Mouse (Mus musculus) left cerebral cortex, postnatal 14 days (tissue): ENCODE data around the gene Ccer2. TPM values are rescaled to one million over a fixed set of nuclear protein-coding genes. Genes with fewer than 3 reads are reported as not detected.

Experiments
- DNase-seq, 2 experiments: peaks; one replicate each; pipeline ENCODE4 v3.0.0; 2021 to 2022; ENCODE audit warnings: low spot score in 2 of 2, mixed read lengths in 1 of 2
- intact Hi-C: fragments of 180-260 bp; cut with DNase I; formaldehyde crosslinking; loops from one replicate; pipeline ENCODE4 v1.15.1; 2025
- long read RNA-seq, 2 experiments: library from polyadenylated mRNA; stranded (forward); transcript quantifications; one replicate each; pipeline ENCODE4 v2.0.0; 2021
- total RNA-seq, 2 experiments: library from RNA; stranded (reverse); gene quantifications; 2 replicates each; pipeline ENCODE4 v1.2.3; 2021

The Ccer2 gene
- 1 to 10 TPM; 1.3 TPM for total RNA-seq
- long read RNA-seq, experiment 1, partial matches to known transcripts: 1 of 2 reads
- long read RNA-seq, experiment 1, other reads (novel, unspliced or antisense): 1 of 2 reads
- long read RNA-seq, experiment 2, partial matches to known transcripts: 0 of 1 reads
- long read RNA-seq, experiment 2, other reads (novel, unspliced or antisense): 0 of 1 reads

- DNase-seq: no peak
- intact Hi-C loops: no loop called here
Measured at GRCm38 (mm10) chr7:28756079-28756478, at the start of gene Ccer2. Ccer2 (plus strand) TSS chr7:28756174.

DNA sequence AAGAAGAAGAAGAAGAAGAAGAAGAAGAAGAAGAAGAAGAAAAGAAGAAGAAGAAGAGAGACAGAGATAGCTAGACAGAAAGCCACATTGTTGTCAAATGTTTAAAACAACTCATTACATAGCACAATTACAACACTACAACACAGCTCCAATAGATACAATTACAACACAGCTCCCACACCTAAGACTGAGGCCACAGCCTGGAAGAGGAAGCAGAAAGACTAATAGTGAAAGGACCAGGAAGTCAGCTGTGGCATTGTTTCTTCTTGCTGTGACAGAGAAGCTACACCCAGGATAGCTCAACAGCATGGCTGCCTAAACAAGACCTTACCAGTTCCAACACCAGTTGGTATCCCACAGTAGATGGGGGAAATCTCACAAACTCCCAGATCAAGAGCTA, 46.5 kb upstream of the Ccer2 start:
- intact Hi-C loops: no loop called here
- no peak for DNase-seq

- intact Hi-C loops: no loop called here
- no peak for DNase-seq
Measured at GRCm38 (mm10) chr7:28710962-28711361, 45.0 kb upstream of the Ccer2 start.

- intact Hi-C loops: no loop called here
- DNase-seq: peak; percentile 63 to 75
Measured at GRCm38 (mm10) chr7:28714667-28715066, 41.3 kb upstream of the Ccer2 start.

GRCm38 (mm10) chr7:28715598-28715997, 40.4 kb upstream of the Ccer2 start:
- no peak for DNase-seq
- intact Hi-C loops: no loop called here

DNA sequence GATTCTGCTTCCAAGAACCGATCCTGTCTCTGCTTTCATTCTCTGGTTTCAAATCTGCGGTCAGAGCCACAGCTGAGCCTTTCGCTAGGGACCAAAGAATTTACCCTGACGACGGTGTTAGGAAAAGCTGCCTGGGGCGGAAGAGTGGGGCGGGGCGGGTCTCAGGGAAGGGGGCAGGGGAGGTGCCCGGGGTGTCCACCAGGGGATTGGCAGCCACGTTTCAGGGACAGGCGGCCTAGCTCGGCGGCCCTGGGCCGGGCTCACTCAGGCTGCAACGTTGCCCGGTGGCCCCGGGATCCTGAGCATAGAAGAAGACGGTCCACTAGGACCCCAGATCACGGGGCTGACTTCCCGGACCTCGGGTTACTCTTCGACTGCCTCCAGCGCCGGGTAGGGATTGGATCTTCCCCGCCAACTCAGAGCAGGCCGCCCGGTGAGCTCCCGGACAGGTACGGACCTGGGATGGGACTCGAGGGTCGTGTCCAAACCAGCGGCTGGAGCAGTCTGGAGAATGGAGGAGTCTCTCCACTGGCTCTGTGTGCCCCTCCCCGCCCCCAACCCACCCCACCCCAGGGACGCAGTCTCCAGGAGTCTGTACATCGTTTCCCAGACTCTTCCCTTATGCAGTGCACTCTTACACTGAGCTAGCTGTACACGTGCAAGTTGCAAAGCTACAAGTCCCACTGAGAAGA, 39.2 kb upstream of the Ccer2 start, which contains the start of gene Fbxo17:
Gene Fbxo17 (plus strand): TSS at position 215 of the 692 bp plus-strand sequence.
- no peak for DNase-seq
- intact Hi-C loops: no loop called here

- intact Hi-C loops: no loop called here
- DNase-seq: no peak
Measured at GRCm38 (mm10) chr7:28717726-28718125, 38.2 kb upstream of the Ccer2 start.

GRCm38 (mm10) chr7:28719159-28719558, 36.8 kb upstream of the Ccer2 start:
- DNase-seq: no peak
- intact Hi-C loops: no loop called here

DNA sequence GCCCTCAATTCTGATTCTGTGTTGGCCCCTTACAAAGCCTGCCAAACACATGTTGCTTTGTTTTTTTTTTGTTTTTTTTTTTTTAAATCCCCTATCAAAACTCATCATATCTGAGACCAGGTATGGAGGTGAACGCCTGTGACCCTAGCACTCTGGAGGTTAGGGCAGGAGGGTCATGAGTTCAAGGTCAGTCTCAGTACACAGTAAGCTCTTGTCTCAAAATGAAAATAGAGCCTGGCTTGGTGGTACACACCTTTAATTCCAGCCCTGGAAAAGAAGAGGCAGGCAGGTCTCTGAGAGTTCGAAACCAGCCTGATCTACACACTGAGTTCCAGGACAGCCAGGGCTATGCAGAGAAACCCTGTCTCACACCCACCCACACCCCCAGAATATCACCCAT, 36.3 kb upstream of the Ccer2 start:
- DNase-seq: no peak
- intact Hi-C loops: no loop called here

DNA sequence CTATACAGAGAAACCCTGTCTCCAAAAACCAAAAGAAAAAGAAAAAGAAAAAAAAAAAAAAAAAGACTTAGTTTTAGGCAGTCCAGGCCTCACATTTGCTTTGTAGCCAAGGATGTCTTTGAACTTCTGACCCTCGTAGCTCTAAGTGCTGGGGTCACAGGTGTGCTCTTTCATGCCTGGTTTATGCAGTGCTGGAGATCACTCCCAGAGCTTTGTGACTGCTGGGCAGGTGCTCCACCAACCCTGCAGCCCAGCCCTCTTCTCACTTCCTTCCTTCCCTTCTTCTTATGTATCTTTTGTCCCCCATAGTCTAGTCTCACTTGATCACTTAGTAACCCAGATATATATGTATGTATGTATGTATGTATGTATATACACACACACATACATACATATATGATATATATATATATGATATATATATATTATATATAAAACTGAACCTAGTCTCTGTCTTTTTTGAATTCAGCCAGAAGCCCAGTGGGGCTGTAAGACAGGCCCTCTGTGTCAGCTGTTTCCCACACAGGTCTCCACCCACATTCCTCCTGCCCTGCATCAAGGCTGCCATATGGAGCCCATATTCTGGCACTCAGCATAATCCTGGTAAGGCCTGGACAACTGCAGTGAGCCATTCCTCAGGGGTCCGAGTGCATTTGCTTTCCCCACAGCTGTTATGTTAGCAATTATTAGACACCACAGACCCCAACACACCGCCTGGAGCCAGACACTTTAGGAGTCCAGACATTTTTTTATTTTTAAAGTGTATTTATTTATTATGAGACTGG, 35.0 kb upstream of the Ccer2 start:
- no peak for DNase-seq
- intact Hi-C loops: no loop called here

- intact Hi-C loops: no loop called here
- no peak for DNase-seq
Measured at GRCm38 (mm10) chr7:28722079-28722478, 33.9 kb upstream of the Ccer2 start.

DNA sequence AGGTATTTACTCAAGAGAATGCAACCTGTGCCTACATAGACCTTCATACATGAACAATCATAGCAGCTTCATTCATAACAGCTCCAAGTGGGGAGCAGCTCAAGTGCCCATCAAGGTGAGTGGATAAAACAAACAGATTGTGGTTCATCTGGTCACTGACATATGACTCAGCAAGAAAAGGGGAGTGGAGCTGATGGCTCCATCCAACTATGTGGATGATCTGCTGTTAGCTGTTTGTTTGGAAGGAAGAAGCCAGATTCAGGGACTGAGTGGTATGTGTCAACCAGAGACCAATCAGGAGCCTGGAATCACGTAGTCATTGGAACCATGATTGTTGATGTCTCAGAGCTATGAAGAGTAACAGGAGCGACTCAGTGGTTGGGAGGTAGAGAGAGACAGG, 31.4 kb upstream of the Ccer2 start:
- no peak for DNase-seq
- intact Hi-C loops: loop anchor here (5.0 kb wide), 1 partner anchor 122 kb away; no protein-coding TSS in a partner anchor

GRCm38 (mm10) chr7:28726600-28726999, 29.4 kb upstream of the Ccer2 start:
- intact Hi-C loops: loop anchor here (2.0 to 5.0 kb wide), 2 partner anchors 124 to 290 kb away; partner anchors contain the start of gene Gmfg
- peak; percentile 82 to 85 for DNase-seq

DNA sequence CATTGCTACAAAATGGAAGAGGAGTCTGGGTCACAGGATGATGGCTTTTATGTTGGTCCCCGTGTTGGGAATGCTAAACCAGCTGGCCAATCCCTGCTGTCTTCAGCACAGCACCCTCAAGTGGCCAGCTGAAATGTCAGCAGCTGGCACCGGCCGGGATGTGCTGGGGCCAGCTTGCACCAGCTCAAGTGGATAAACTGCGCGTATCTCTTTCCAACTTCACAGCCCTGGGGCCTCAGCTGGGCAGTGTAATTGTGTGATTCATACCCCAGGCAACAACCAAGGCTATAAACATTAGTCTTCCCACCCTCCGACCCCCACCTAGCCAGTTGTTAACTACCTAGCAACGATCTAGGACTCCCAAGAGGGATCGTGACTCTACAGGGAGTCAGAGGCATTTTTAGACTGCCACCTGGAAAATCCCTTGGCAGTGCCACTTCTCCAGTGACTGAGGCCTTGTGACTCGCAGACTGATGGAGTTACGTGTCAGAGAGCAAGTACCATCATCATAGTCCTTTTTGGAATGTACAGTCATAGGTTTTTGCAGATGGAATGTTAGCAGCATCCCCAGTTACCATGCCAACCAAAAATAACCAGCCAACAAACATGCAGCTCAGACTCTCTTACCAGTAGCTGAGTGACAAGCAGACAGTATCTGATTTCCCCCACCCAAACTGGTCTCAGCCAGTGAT, 28.2 kb upstream of the Ccer2 start:
- intact Hi-C loops: loop anchor here (2.0 to 5.0 kb wide), 2 partner anchors 125 to 291 kb away; partner anchors contain the start of gene Gmfg
- peak; percentile 44 to 85 for DNase-seq

DNA sequence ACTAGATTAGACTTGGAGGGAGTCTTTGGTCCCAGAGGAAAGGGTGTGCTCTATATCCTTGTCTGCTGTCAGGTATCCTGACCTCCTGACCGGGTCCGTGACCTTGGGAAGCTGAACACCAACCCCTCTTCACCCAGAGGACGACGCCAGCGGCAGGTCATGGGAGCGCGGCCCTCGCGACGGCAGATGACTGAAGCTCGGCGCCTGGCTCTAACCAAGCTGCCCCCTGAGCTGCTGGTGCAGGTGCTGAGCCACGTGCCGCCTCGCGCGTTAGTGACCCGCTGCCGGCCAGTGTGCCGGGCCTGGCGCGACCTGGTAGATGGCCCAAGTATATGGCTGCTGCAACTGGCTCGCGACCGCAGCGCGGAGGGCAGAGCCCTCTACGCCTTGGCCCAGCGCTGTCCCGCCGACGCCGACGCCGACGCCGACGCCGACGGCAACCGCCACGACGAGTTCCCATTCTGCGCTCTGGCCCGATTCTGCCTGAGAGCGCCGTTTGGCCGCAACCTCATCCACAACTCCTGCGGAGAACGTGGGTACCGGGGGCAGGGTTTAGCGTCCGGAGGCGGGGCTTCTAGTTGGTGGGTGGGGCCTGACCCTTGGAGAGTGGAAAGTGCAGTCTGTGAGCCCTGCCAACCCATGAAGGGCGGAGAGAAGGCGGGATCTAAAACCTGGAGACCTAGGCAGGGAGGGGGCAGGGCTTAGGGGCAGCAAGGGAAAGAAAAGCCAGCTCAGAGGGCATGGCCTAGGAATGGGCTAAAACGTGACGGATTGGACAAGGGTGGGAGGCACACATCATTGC, 23.4 kb upstream of the Ccer2 start:
- intact Hi-C loops: no loop called here
- DNase-seq: no peak

DNA sequence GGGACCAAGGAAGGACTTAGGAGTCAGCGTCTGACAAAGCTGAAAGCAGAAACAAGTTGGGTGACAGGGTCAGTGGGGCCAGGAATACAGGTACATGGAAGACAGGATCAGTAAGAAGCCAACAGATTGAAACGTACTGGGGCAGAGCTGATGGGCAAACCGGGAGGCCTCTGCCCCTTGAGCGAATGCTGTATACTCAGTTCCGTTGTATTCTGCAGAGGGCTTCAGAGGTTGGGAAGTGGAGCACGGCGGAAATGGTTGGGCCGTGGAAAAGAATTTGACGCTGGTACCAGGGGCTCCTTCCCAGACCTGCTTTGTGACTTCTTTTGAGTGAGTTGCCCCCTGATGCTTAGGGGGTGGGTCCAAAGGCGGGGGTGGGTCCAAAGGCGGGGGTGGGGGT, 22.8 kb upstream of the Ccer2 start:
- intact Hi-C loops: no loop called here
- DNase-seq: no peak

GRCm38 (mm10) chr7:28735701-28736100, 20.3 kb upstream of the Ccer2 start:
- intact Hi-C loops: no loop called here
- no peak for DNase-seq

DNA sequence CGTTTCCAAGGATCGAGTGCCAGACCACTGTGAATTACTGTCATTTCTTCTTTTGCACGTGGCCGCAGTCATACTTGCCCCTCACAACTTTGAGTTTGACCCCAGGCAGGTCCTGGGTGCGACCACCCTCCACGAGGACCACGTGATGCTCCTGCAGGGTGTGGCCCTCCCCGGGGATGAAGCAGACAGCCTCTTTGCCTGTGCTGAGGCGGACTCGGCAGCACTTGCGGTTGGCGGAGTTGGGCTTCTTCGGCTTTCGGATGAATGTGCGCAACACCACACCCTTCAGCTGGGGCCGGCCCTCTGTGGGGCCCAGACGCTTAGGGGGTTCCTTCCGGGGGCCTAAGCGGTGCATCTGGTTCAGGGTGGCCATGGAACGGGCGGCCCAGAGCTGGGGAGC, 16.1 kb upstream of the Ccer2 start:
- intact Hi-C loops: no loop called here
- no peak for DNase-seq

DNA sequence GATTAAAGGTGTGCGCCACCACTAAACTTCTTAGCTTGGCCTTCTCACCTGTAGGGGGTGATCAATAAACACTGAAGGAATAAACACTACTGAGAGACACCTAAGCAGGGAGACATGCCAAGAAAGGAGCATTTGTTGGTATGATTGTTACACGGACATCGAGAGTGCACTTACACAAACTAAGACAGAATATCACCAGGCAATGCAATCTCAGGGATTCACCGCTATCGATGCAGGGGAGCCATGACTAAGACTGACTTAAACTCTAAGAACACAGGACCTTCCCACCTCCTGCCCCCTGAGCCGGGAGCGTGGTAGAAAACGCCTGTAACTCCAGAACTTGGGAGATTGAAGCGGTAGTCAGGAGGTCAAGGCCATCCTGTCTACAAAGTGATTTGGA, 15.0 kb upstream of the Ccer2 start:
- DNase-seq: no peak
- intact Hi-C loops: no loop called here
